Mouse (Mus musculus) forebrain, postnatal 0 days (tissue): ENCODE data around the gene Adgrg7. TPM values are rescaled to one million over a fixed set of nuclear protein-coding genes. Genes with fewer than 3 reads are reported as not detected.
A peak's percentile ranks its signal among the peaks of the same experiment; 100 is the strongest.

Experiments used
- ATAC-seq: fragments of 200-750 bp; cut with Nextera tagmentation; 2 replicates; pipeline ENCODE4 v1.8.0; 2017; ENCODE audit warnings: mild to moderate bottlenecking, moderate library complexity
- DNase-seq: peaks from one replicate; pipeline ENCODE4 v3.0.0-alpha.2; 2015
- H3K27ac ChIP-seq: fragments of 300-500 bp; sonication (generic); 2 replicates; pipeline ENCODE4 v1.5.1; 2014; ENCODE audit warnings: low read depth, mild to moderate bottlenecking, antibody characterized with exemption, low read length, moderate library complexity, mixed read lengths
- H3K27me3 ChIP-seq: fragments of 300-500 bp; sonication (generic); 2 replicates; pipeline ENCODE4 v1.6.1; 2014; ENCODE audit warnings: mild to moderate bottlenecking, low read length, mixed read lengths; ENCODE audit not compliant: insufficient read depth
- H3K36me3 ChIP-seq: fragments of 300-500 bp; sonication (generic); 2 replicates; pipeline ENCODE4 v1.6.1; 2014; ENCODE audit warnings: mild to moderate bottlenecking, moderate library complexity; ENCODE audit not compliant: insufficient read depth
- H3K4me1 ChIP-seq: fragments of 300-500 bp; sonication (generic); 2 replicates; pipeline ENCODE4 v1.6.1; 2014; ENCODE audit warnings: antibody characterized with exemption; ENCODE audit not compliant: insufficient read depth
- H3K4me2 ChIP-seq: fragments of 300-500 bp; sonication (generic); 2 replicates; pipeline ENCODE4 v1.6.1; 2014; ENCODE audit warnings: low read depth, mild to moderate bottlenecking, moderate library complexity
- H3K4me3 ChIP-seq: fragments of 300-500 bp; sonication (generic); 2 replicates; pipeline ENCODE4 v1.5.1; 2014; ENCODE audit warnings: low read depth, low read length, mixed read lengths
- H3K9ac ChIP-seq: fragments of 300-500 bp; sonication (generic); 2 replicates; pipeline ENCODE4 v1.6.1; 2014; ENCODE audit warnings: mild to moderate bottlenecking
- H3K9me3 ChIP-seq: fragments of 300-500 bp; sonication (generic); 2 replicates; pipeline ENCODE4 v1.6.1; 2016; ENCODE audit warnings: low read length
- CTCF ChIP-seq: sonication (generic); IDR thresholded peaks from 2 replicates; pipeline ENCODE4 v1.5.1; 2016; ENCODE audit warnings: antibody characterized with exemption, control low read depth, low read depth
- WGBS: fragments of 180-500 bp; shearing (Covaris S2); extraction: QIAGEN DNeasy Blood & Tissue Kit; methylation state at CpG from one replicate; pipeline ENCODE4 v1.1.7; 2014; 5-methylcytosine and 5-hydroxymethylcytosine counted together
- polyA plus RNA-seq: library from polyadenylated mRNA; unstranded; fragments of >200 nt; fragmentation: Nextera tagmentation; extraction: Ambion mirVana; gene quantifications from 2 replicates; pipeline ENCODE4 v1.2.1, GENCODE M21; 2015
- total RNA-seq: library from RNA; depleted of rRNA; stranded (reverse); fragments of >200 nt; gene quantifications from 2 replicates; pipeline ENCODE4 v1.2.3, GENCODE M21; 2014

Adgrg7 gene
- total and polyA plus RNA-seq, 2 experiments from 2014 or later: not detected

GRCm38 (mm10) chr16:56710071-56710470, 85.6 kb downstream of the Adgrg7 start:
- TF ChIP-seq CTCF: no peak
- Histone ChIP-seq H3K9me3 (no peaks in the 10 kb centered on the region), H3K27ac (no peak overlapping the region), H3K36me3 (peaks cover 40% of the 10 kb centered on the region), H3K4me2 (no peak overlapping the region), H3K27me3 (no peaks in the 10 kb centered on the region), H3K4me1 (no peaks in the 10 kb centered on the region), H3K9ac (no peak overlapping the region), H3K4me3 (no peak overlapping the region)
- DNase-seq (no peak), ATAC-seq (no peak)
- 96% methylated on average over 3 of the region's 3 CpGs for WGBS

- TF ChIP-seq CTCF: no peak
- ATAC-seq (no peak), DNase-seq (no peak)
- no peaks in the 10 kb centered on the region for H3K4me1 ChIP-seq
- no peaks in the 10 kb centered on the region for H3K27me3 ChIP-seq
- H3K36me3 ChIP-seq: peaks cover 34% of the 10 kb centered on the region
- no peak overlapping the region for H3K27ac ChIP-seq
- no peak overlapping the region for H3K4me3 ChIP-seq
- WGBS: 84% methylated on average over 3 of the region's 3 CpGs
- no peak overlapping the region for H3K9ac ChIP-seq
- no peak overlapping the region for H3K4me2 ChIP-seq
- no peaks in the 10 kb centered on the region for H3K9me3 ChIP-seq
Observed at GRCm38 (mm10) chr16:56705731-56706130, 89.9 kb downstream of the Adgrg7 start.

- DNase-seq (no peak), ATAC-seq (no peak)
- Histone ChIP-seq H3K4me2 (no peak overlapping the region), H3K9ac (no peak overlapping the region), H3K9me3 (no peaks in the 10 kb centered on the region), H3K4me1 (no peaks in the 10 kb centered on the region), H3K4me3 (no peak overlapping the region), H3K36me3 (peaks cover 20% of the 10 kb centered on the region), H3K27me3 (no peaks in the 10 kb centered on the region), H3K27ac (no peak overlapping the region)
- WGBS: 91% methylated on average over 3 of the region's 3 CpGs
- no peak for TF ChIP-seq CTCF
Observed at GRCm38 (mm10) chr16:56700898-56701297, 94.8 kb downstream of the Adgrg7 start.

GRCm38 (mm10) chr16:56696448-56696847, 99.2 kb downstream of the Adgrg7 start:
- no peak for ATAC-seq
- WGBS: 60% methylated on average over 2 of the region's 2 CpGs
- Histone ChIP-seq H3K36me3 (peaks cover 25% of the 10 kb centered on the region), H3K27me3 (no peaks in the 10 kb centered on the region), H3K9ac (no peak overlapping the region), H3K27ac (no peak overlapping the region), H3K9me3 (no peaks in the 10 kb centered on the region), H3K4me3 (no peak overlapping the region), H3K4me1 (no peaks in the 10 kb centered on the region), H3K4me2 (no peak overlapping the region)
- TF ChIP-seq CTCF: no peak
- no peak for DNase-seq

GRCm38 (mm10) chr16:56690715-56691114, 104.9 kb downstream of the Adgrg7 start:
- Histone ChIP-seq H3K27ac (no peak overlapping the region), H3K36me3 (peaks cover 26% of the 10 kb centered on the region), H3K4me1 (no peaks in the 10 kb centered on the region), H3K27me3 (no peaks in the 10 kb centered on the region), H3K9me3 (no peaks in the 10 kb centered on the region), H3K9ac (no peak overlapping the region), H3K4me3 (no peak overlapping the region), H3K4me2 (no peak overlapping the region)
- no peak for ATAC-seq
- no peak for TF ChIP-seq CTCF
- no peak for DNase-seq
- WGBS: 76% methylated on average over 7 of the region's 7 CpGs

GRCm38 (mm10) chr16:56686747-56687146, 108.9 kb downstream of the Adgrg7 start:
- no peak overlapping the region for H3K4me3 ChIP-seq
- no peaks in the 10 kb centered on the region for H3K9me3 ChIP-seq
- 85% methylated on average over 5 of the region's 5 CpGs for WGBS
- ATAC-seq (0 out of 2 replicates have a peak, but pooled peaks have one; percentile 12), DNase-seq (no peak)
- H3K27me3 ChIP-seq: no peaks in the 10 kb centered on the region
- H3K9ac ChIP-seq: no peak overlapping the region
- H3K4me2 ChIP-seq: no peak overlapping the region
- no peak for TF ChIP-seq CTCF
- no peak overlapping the region for H3K27ac ChIP-seq
- peaks cover 27% of the 10 kb centered on the region for H3K36me3 ChIP-seq
- H3K4me1 ChIP-seq: no peaks in the 10 kb centered on the region

GRCm38 (mm10) chr16:56681010-56681645, 114.5 kb downstream of the Adgrg7 start:
- no peaks in the 10 kb centered on the region for H3K27me3 ChIP-seq
- H3K4me3 ChIP-seq: no peak overlapping the region
- H3K9ac ChIP-seq: no peak overlapping the region
- H3K36me3 ChIP-seq: peaks cover 12% of the 10 kb centered on the region
- H3K27ac ChIP-seq: no peak overlapping the region
- H3K4me2 ChIP-seq: no peak overlapping the region
- no peak for ATAC-seq
- WGBS: 67% methylated on average over 8 of the region's 8 CpGs
- no peak for DNase-seq
- H3K9me3 ChIP-seq: no peaks in the 10 kb centered on the region
- no peaks in the 10 kb centered on the region for H3K4me1 ChIP-seq
- no peak for TF ChIP-seq CTCF
